Mouse (Mus musculus) limb, embryonic 11.5 days (tissue): ENCODE measurements around the gene Aim2. TPM values are rescaled to one million over a fixed set of nuclear protein-coding genes. Genes with fewer than 3 reads are reported as not detected.

Source experiments
- ATAC-seq: fragments of 200-750 bp; cut with Nextera tagmentation; 2 replicates; pipeline ENCODE4 v1.8.0; 2017; ENCODE audit warnings: low read depth; ENCODE audit not compliant: insufficient number of reproducible peaks, low FRiP score, low TSS enrichment
- DNase-seq: peaks from one replicate; pipeline ENCODE4 v3.0.0-alpha.2; 2015; ENCODE audit warnings: low spot score
- H3K27ac ChIP-seq: fragments of 300-500 bp; sonication (generic); replicated peaks from 2 replicates; pipeline ENCODE4 v1.5.1; 2014; ENCODE audit warnings: low read depth, mild to moderate bottlenecking, low read length
- H3K27me3 ChIP-seq: fragments of 300-500 bp; sonication (generic); 2 replicates; pipeline ENCODE4 v1.6.1; 2014; ENCODE audit warnings: mild to moderate bottlenecking, low read length, mixed read lengths; ENCODE audit not compliant: control insufficient read depth, insufficient read depth
- H3K36me3 ChIP-seq: fragments of 300-500 bp; sonication (generic); 2 replicates; pipeline ENCODE4 v1.6.1; 2014; ENCODE audit warnings: mild to moderate bottlenecking, low read length, moderate library complexity, mixed read lengths; ENCODE audit not compliant: control insufficient read depth, insufficient read depth
- H3K4me1 ChIP-seq: fragments of 300-500 bp; sonication (generic); 2 replicates; pipeline ENCODE4 v1.6.1; 2014; ENCODE audit warnings: low read length, mixed read lengths; ENCODE audit not compliant: control insufficient read depth, insufficient read depth
- H3K4me2 ChIP-seq: fragments of 300-500 bp; sonication (generic); 2 replicates; pipeline ENCODE4 v1.6.1; 2014; ENCODE audit warnings: low read depth, mild to moderate bottlenecking, moderate library complexity; ENCODE audit not compliant: severe bottlenecking
- H3K4me3 ChIP-seq: fragments of 300-500 bp; sonication (generic); 2 replicates; pipeline ENCODE4 v1.5.1; 2014; ENCODE audit warnings: low read depth, low read length
- H3K9ac ChIP-seq: fragments of 300-500 bp; sonication (generic); 2 replicates; pipeline ENCODE4 v1.6.1; 2014; ENCODE audit warnings: mild to moderate bottlenecking, low read length
- H3K9me3 ChIP-seq: fragments of 300-500 bp; sonication (generic); 2 replicates; pipeline ENCODE4 v1.6.1; 2016; ENCODE audit warnings: low read length; ENCODE audit not compliant: control insufficient read depth
- WGBS: fragments of 180-500 bp; shearing (Covaris S2); extraction: QIAGEN DNeasy Blood & Tissue Kit; methylation state at CpG from one replicate; pipeline ENCODE4 v1.1.7; 2014; 5-methylcytosine and 5-hydroxymethylcytosine counted together
- polyA plus RNA-seq: library from polyadenylated mRNA; unstranded; fragments of >200 nt; fragmentation: Nextera tagmentation; extraction: Ambion mirVana; gene quantifications from 2 replicates; pipeline ENCODE4 v1.2.1, GENCODE M21; 2014

Aim2 gene
- polyA plus RNA-seq, 1 experiment from 2014 or later, result 1.2 TPM

GRCm38 (mm10) chr1:173355107-173355846 lies 4.6 kb downstream of the Aim2 start:
- DNase-seq, result no peak
- 78% methylated on average over 7 of the region's 7 CpGs for WGBS
- H3K4me3 ChIP-seq, result no peak overlapping the region

GRCm38 (mm10) chr1:173356699-173357098 lies 6.0 kb downstream of the Aim2 start:
- WGBS, result 84% methylated on average over 2 of the region's 2 CpGs
- ATAC-seq (no peak), DNase-seq (no peak)
- H3K27me3 ChIP-seq, result no peaks in the 10 kb centered on the region
- no peak overlapping the region for H3K27ac ChIP-seq
- H3K4me1 ChIP-seq, result no peaks in the 10 kb centered on the region
- no peaks in the 10 kb centered on the region for H3K9me3 ChIP-seq
- no peak overlapping the region for H3K4me3 ChIP-seq
- no peak overlapping the region for H3K9ac ChIP-seq
- no peaks in the 10 kb centered on the region for H3K36me3 ChIP-seq
- H3K4me2 ChIP-seq, result no peak overlapping the region

More at GRCm38 (mm10) chr1:173355107-173355846, 4.6 kb downstream of the Aim2 start:
- Histone ChIP-seq H3K4me1 (no peaks in the 10 kb centered on the region), H3K36me3 (no peaks in the 10 kb centered on the region), H3K9ac (no peak overlapping the region), H3K9me3 (no peaks in the 10 kb centered on the region), H3K27ac (no peak overlapping the region), H3K27me3 (no peaks in the 10 kb centered on the region), H3K4me2 (no peak overlapping the region)
- no peak for ATAC-seq

- no peak for DNase-seq
- H3K27me3 ChIP-seq, result no peaks in the 10 kb centered on the region
- no peaks in the 10 kb centered on the region for H3K4me1 ChIP-seq
- H3K4me2 ChIP-seq, result no peak overlapping the region
- no peak for ATAC-seq
- H3K27ac ChIP-seq, result no peak overlapping the region
- H3K9me3 ChIP-seq, result no peaks in the 10 kb centered on the region
- WGBS, result 41% methylated on average over 4 of the region's 4 CpGs
- H3K9ac ChIP-seq, result no peak overlapping the region
- no peaks in the 10 kb centered on the region for H3K36me3 ChIP-seq
- no peak overlapping the region for H3K4me3 ChIP-seq
These were observed 7.1 kb downstream of the Aim2 start for GRCm38 (mm10) chr1:173357799-173358198.

- ATAC-seq (no peak), DNase-seq (no peak)
- no peak overlapping the region for H3K27ac ChIP-seq
- no peaks in the 10 kb centered on the region for H3K36me3 ChIP-seq
- H3K27me3 ChIP-seq, result no peaks in the 10 kb centered on the region
- WGBS, result 79% methylated on average over 4 of the region's 4 CpGs
- H3K4me2 ChIP-seq, result no peak overlapping the region
- H3K4me1 ChIP-seq, result no peaks in the 10 kb centered on the region
- H3K9ac ChIP-seq, result no peak overlapping the region
- H3K9me3 ChIP-seq, result no peaks in the 10 kb centered on the region
- no peak overlapping the region for H3K4me3 ChIP-seq
These were observed 9.1 kb downstream of the Aim2 start for GRCm38 (mm10) chr1:173359590-173360290.

- Histone ChIP-seq H3K27me3 (peaks cover 14% of the 10 kb centered on the region), H3K4me3 (no peak overlapping the region), H3K4me2 (no peak overlapping the region), H3K9ac (no peak overlapping the region), H3K4me1 (no peaks in the 10 kb centered on the region; the same call in 1 of the 2 replicates), H3K36me3 (no peaks in the 10 kb centered on the region), H3K9me3 (no peaks in the 10 kb centered on the region), H3K27ac (no peak overlapping the region)
- ATAC-seq, result peak; percentile 44; the same call in 1 of the 2 replicates
- DNase-seq, result peak; percentile 87
- WGBS, result 28% methylated on average over 6 of the region's 6 CpGs
These were observed 11.0 kb downstream of the Aim2 start for GRCm38 (mm10) chr1:173361651-173362050.

- no peak overlapping the region for H3K4me2 ChIP-seq
- H3K4me3 ChIP-seq, result no peak overlapping the region
- no peak for ATAC-seq
- H3K27ac ChIP-seq, result no peak overlapping the region
- H3K27me3 ChIP-seq, result peaks cover 28% of the 10 kb centered on the region
- no peaks in the 10 kb centered on the region for H3K9me3 ChIP-seq
- no peak for DNase-seq
- H3K9ac ChIP-seq, result no peak overlapping the region
- peaks cover 5% of the 10 kb centered on the region for H3K4me1 ChIP-seq
- H3K36me3 ChIP-seq, result no peaks in the 10 kb centered on the region
- 84% methylated on average over 2 of the region's 2 CpGs for WGBS
These were observed 12.8 kb downstream of the Aim2 start for GRCm38 (mm10) chr1:173363436-173363835.

GRCm38 (mm10) chr1:173364125-173364800 lies 13.6 kb downstream of the Aim2 start:
- Histone ChIP-seq H3K27ac (no peak overlapping the region), H3K4me3 (no peak overlapping the region), H3K36me3 (no peaks in the 10 kb centered on the region), H3K9ac (no peak overlapping the region), H3K27me3 (peaks cover 33% of the 10 kb centered on the region), H3K4me2 (no peak overlapping the region), H3K4me1 (peaks cover 5% of the 10 kb centered on the region), H3K9me3 (no peaks in the 10 kb centered on the region)
- ATAC-seq (no peak), DNase-seq (no peak)
- 76% methylated on average over 4 of the region's 4 CpGs for WGBS

- ATAC-seq (no peak), DNase-seq (no peak)
- H3K36me3 ChIP-seq, result no peaks in the 10 kb centered on the region
- peaks cover 33% of the 10 kb centered on the region for H3K27me3 ChIP-seq
- no peak overlapping the region for H3K4me3 ChIP-seq
- WGBS, result under 1% methylated on average over 13 of the region's 13 CpGs
- H3K27ac ChIP-seq, result no peak overlapping the region
- no peaks in the 10 kb centered on the region for H3K9me3 ChIP-seq
- H3K4me2 ChIP-seq, result peak overlapping the region; percentile 17; the same call in 1 of the 2 replicates
- no peak overlapping the region for H3K9ac ChIP-seq
- H3K4me1 ChIP-seq, result peaks cover 5% of the 10 kb centered on the region
These were observed 15.3 kb downstream of the Aim2 start for GRCm38 (mm10) chr1:173365970-173366409.
